Mouse (Mus musculus): ENCODE data around the gene Rmi1.

GRCm38 (mm10) chr13:58367641-58368040 lies 34.4 kb upstream of the Rmi1 start:
- TF ChIP-seq CTCF (IDR thresholded peaks at IDR 0.05; ENCODE audit: low read depth, low read length) (no peak), POLR2A (IDR thresholded peaks at IDR 0.05; ENCODE audit: extremely low read depth, insufficient read depth, low read length) (no peak)
